Mouse (Mus musculus): ENCODE measurements around the gene Dclk1. TPM values are rescaled to one million over a fixed set of nuclear protein-coding genes. Genes with fewer than 3 reads are reported as not detected.

The Dclk1 gene
- polyA plus RNA-seq, 2 experiments: 0.04 to 0.08 TPM

- Histone ChIP-seq H3K4me3 (ENCODE audit: insufficient read depth in 1 of 2, low read depth in 2 of 2, low read length in 2 of 2) (no peak overlapping the region), H3K27ac (no peak overlapping the region), H3K36me3 (replicated peaks; ENCODE audit: control insufficient read depth, insufficient read depth, low read depth) (no peaks in the 10 kb centered on the region), H3K4me1 (replicated peaks; ENCODE audit: control insufficient read depth in 2 of 2, insufficient read depth in 2 of 2, low read length in 1 of 2) (no peaks in the 10 kb centered on the region), H3K4me2 (ENCODE audit: low read depth) (no peak overlapping the region), H3K9me3 (ENCODE audit: control insufficient read depth, low read length) (no peaks in the 10 kb centered on the region), H3K9ac (replicated peaks) (no peak overlapping the region), H3K27me3 (ENCODE audit: control insufficient read depth, insufficient read depth, low read length) (no peaks in the 10 kb centered on the region)
- TF ChIP-seq CTCF (IDR thresholded peaks at IDR 0.05; ENCODE audit: low read depth) (no peak; the same call in 1 of the 2 replicates), EP300 (IDR thresholded peaks at IDR 0.05; ENCODE audit: low read depth) (no peak)
- ATAC-seq (ENCODE audit: insufficient read depth) (no peak), DNase-seq (ENCODE audit: low read depth in 3 of 3, low spot score in 3 of 3) (no peak)
Observed at GRCm38 (mm10) chr3:55411547-55411946, 169.4 kb downstream of the Dclk1 start.

GRCm38 (mm10) chr3:55415527-55415950 lies 173.4 kb downstream of the Dclk1 start:
- no peak overlapping the region for H3K27ac ChIP-seq
- H3K4me3 ChIP-seq (ENCODE audit: insufficient read depth in 1 of 2, low read depth in 2 of 2, low read length in 2 of 2): no peak overlapping the region
- H3K27me3 ChIP-seq (ENCODE audit: control insufficient read depth, insufficient read depth, low read length): no peaks in the 10 kb centered on the region
- H3K9me3 ChIP-seq (ENCODE audit: control insufficient read depth, low read length): no peaks in the 10 kb centered on the region
- TF ChIP-seq CTCF (IDR thresholded peaks at IDR 0.05; ENCODE audit: low read depth) (no peak), EP300 (IDR thresholded peaks at IDR 0.05; ENCODE audit: low read depth) (no peak)
- ATAC-seq (ENCODE audit: insufficient read depth) (no peak), DNase-seq (ENCODE audit: low read depth in 3 of 3, low spot score in 3 of 3) (no peak)
- no peak overlapping the region for H3K9ac ChIP-seq (replicated peaks)
- no peaks in the 10 kb centered on the region for H3K4me1 ChIP-seq (replicated peaks; ENCODE audit: control insufficient read depth in 2 of 2, insufficient read depth in 2 of 2, low read length in 1 of 2)
- WGBS (ENCODE audit: insufficient replicate concordance): 22% methylated on average over 14 of the region's 14 CpGs
- H3K4me2 ChIP-seq (ENCODE audit: low read depth): no peak overlapping the region
- H3K36me3 ChIP-seq (replicated peaks; ENCODE audit: control insufficient read depth, insufficient read depth, low read depth): no peaks in the 10 kb centered on the region

GRCm38 (mm10) chr3:55418845-55419244 lies 176.7 kb downstream of the Dclk1 start:
- Histone ChIP-seq H3K4me2 (ENCODE audit: low read depth) (no peak overlapping the region), H3K4me1 (replicated peaks; ENCODE audit: control insufficient read depth in 2 of 2, insufficient read depth in 2 of 2, low read length in 1 of 2) (no peaks in the 10 kb centered on the region), H3K27me3 (ENCODE audit: control insufficient read depth, insufficient read depth, low read length) (no peaks in the 10 kb centered on the region), H3K36me3 (replicated peaks; ENCODE audit: control insufficient read depth, insufficient read depth, low read depth) (no peaks in the 10 kb centered on the region), H3K4me3 (ENCODE audit: insufficient read depth in 1 of 2, low read depth in 2 of 2, low read length in 2 of 2) (no peak overlapping the region), H3K27ac (no peak overlapping the region), H3K9me3 (ENCODE audit: control insufficient read depth, low read length) (no peaks in the 10 kb centered on the region), H3K9ac (replicated peaks) (no peak overlapping the region)
- 65% methylated on average over 6 of the region's 6 CpGs for WGBS (ENCODE audit: insufficient replicate concordance)
- no peak for DNase-seq (ENCODE audit: low read depth in 3 of 3, low spot score in 3 of 3)
- ATAC-seq (ENCODE audit: insufficient read depth): no peak
- TF ChIP-seq CTCF (IDR thresholded peaks at IDR 0.05; ENCODE audit: low read depth) (no peak), EP300 (IDR thresholded peaks at IDR 0.05; ENCODE audit: low read depth) (no peak)

GRCm38 (mm10) chr3:55419334-55419733 lies 177.2 kb downstream of the Dclk1 start:
- Histone ChIP-seq H3K9me3 (ENCODE audit: control insufficient read depth, low read length) (no peaks in the 10 kb centered on the region), H3K9ac (replicated peaks) (no peak overlapping the region), H3K4me1 (replicated peaks; ENCODE audit: control insufficient read depth in 2 of 2, insufficient read depth in 2 of 2, low read length in 1 of 2) (no peaks in the 10 kb centered on the region), H3K4me3 (ENCODE audit: insufficient read depth in 1 of 2, low read depth in 2 of 2, low read length in 2 of 2) (no peak overlapping the region), H3K27me3 (ENCODE audit: control insufficient read depth, insufficient read depth, low read length) (no peaks in the 10 kb centered on the region), H3K4me2 (ENCODE audit: low read depth) (no peak overlapping the region), H3K36me3 (replicated peaks; ENCODE audit: control insufficient read depth, insufficient read depth, low read depth) (no peaks in the 10 kb centered on the region), H3K27ac (no peak overlapping the region)
- TF ChIP-seq EP300 (IDR thresholded peaks at IDR 0.05; ENCODE audit: low read depth) (no peak), CTCF (IDR thresholded peaks at IDR 0.05; ENCODE audit: low read depth) (no peak)
- no peak for ATAC-seq (ENCODE audit: insufficient read depth)
- no peak for DNase-seq (ENCODE audit: low read depth in 3 of 3, low spot score in 3 of 3)
- 19% methylated on average over 3 of the region's 3 CpGs for WGBS (ENCODE audit: insufficient replicate concordance)

GRCm38 (mm10) chr3:55420436-55421083 lies 178.4 kb downstream of the Dclk1 start:
- Histone ChIP-seq H3K36me3 (replicated peaks; ENCODE audit: control insufficient read depth, insufficient read depth, low read depth) (no peaks in the 10 kb centered on the region), H3K27me3 (ENCODE audit: control insufficient read depth, insufficient read depth, low read length) (no peaks in the 10 kb centered on the region), H3K27ac (no peak overlapping the region), H3K9ac (replicated peaks) (no peak overlapping the region), H3K4me3 (ENCODE audit: insufficient read depth in 1 of 2, low read depth in 2 of 2, low read length in 2 of 2) (no peak overlapping the region), H3K4me1 (replicated peaks; ENCODE audit: control insufficient read depth in 2 of 2, insufficient read depth in 2 of 2, low read length in 1 of 2) (no peaks in the 10 kb centered on the region), H3K4me2 (ENCODE audit: low read depth) (no peak overlapping the region), H3K9me3 (ENCODE audit: control insufficient read depth, low read length) (no peaks in the 10 kb centered on the region)
- no peak for TF ChIP-seq CTCF (IDR thresholded peaks at IDR 0.05; ENCODE audit: low read depth)
- TF ChIP-seq EP300 (IDR thresholded peaks at IDR 0.05; ENCODE audit: low read depth): no peak
- WGBS (ENCODE audit: insufficient replicate concordance): 50% methylated on average over 8 of the region's 8 CpGs
- no peak for DNase-seq (ENCODE audit: low read depth in 3 of 3, low spot score in 3 of 3)
- ATAC-seq (ENCODE audit: insufficient read depth): no peak

Data from liver, embryonic 14.5 days (tissue).